Mouse (Mus musculus) neutrophil, adult 59 days (primary cell): Measurements from ENCODE around the gene Pspn. TPM values are rescaled to one million over a fixed set of nuclear protein-coding genes. Genes with fewer than 3 reads are reported as not detected.

Experiments used
- total RNA-seq, 2 experiments: library from RNA; stranded (reverse); gene quantifications; 1 replicate in 1 of 2; 2 replicates in 1 of 2; pipeline ENCODE4 v1.2.4; 2023

The Pspn gene
- 1 to 10 TPM in 1 of 2 experiments, not detected in 1; 2.3 TPM for total RNA-seq

DNA sequence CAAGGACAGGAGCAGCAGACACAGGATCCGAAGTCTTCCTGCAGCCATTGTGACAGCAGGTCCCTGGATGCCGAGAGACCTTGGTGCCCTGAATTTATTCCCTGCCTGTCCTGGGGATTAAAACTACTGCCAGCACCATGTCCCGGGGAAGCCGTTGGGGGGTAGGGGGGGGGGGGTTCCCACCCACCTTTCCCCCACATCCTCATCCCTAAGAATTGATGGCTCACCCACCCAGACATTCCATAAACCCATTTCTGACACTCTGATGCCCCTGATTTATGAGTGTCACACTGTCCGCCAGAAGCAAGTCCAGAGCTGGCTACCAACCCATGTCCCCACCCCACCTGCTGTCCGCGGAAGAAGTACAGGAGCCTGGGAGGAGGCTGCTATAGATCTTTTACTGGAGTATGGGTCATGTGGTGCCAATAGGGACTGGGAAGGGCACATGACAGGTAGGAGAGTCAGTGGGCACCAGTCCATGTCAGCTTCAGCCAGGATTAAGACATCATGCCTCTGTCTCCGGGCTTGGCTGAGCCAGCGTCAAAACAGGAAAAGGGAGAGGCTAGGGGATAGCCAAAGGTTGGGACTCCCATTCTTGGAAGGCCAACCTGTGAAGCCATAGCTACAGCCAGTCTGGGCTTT lies at the start of gene Pspn:
Gene Pspn, minus strand, starts transcription at position 51 of the 642 bp plus-strand sequence.

GRCm38 (mm10) chr17:57041554-57041953 lies 41.7 kb upstream of the Pspn start, which contains the start of gene Slc25a41:
TSS of gene Slc25a41 (minus strand) at chr17:57041654.

GRCm38 (mm10) chr17:57030931-57031660 lies 31.3 kb upstream of the Pspn start, which contains the start of gene Khsrp:
TSS of gene Khsrp (minus strand) at chr17:57031522.

DNA sequence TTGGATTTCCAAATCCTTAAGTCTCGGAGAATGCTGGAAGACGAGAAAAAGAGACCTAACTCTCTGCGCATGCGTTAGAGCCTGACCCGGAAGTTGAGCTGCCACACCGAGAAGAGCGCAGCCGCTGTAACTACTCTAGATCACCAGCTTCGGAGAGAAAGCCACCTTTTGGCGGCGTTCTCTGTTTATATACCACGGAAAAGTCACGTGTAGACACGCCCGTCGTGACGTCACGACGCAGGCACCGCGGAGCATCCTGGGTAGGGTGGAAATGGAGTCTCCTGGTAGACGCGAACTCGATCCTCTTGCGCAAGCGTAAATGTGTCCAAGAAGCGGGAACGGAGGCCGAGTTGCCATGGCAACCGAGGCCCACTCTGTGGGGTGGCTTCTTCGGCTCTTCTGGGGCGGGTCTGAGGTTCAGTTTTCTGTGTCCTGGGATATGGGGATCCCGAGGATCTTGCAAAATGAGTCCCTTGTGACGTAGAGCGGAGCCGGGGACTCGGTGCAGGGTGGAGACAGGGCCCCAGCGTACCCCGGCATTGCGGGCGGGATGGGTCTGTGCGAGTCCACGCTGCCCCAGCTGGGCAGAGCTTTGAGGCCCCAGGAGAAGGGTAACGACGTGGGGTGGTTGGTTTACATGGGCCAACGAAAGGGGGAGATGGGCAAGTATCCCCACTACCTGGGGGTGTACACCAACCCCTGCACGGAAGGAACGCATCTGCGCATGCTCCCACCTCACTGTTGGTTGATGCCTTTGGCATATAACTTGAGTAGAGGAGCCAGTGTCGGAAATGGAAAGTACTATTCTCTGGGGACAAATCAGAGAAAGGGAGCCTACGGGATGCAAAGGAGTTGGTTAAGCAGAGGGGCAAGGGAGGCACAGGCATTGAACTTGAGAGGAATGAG lies 11.7 kb upstream of the Pspn start, which contains the start of the genes Gtf2f1 and Gm17949:
Gene Gtf2f1, minus strand, starts transcription at position 53 of the 906 bp plus-strand sequence.
Gene Gm17949, plus strand, starts transcription at position 234 of the 906 bp plus-strand sequence.

DNA sequence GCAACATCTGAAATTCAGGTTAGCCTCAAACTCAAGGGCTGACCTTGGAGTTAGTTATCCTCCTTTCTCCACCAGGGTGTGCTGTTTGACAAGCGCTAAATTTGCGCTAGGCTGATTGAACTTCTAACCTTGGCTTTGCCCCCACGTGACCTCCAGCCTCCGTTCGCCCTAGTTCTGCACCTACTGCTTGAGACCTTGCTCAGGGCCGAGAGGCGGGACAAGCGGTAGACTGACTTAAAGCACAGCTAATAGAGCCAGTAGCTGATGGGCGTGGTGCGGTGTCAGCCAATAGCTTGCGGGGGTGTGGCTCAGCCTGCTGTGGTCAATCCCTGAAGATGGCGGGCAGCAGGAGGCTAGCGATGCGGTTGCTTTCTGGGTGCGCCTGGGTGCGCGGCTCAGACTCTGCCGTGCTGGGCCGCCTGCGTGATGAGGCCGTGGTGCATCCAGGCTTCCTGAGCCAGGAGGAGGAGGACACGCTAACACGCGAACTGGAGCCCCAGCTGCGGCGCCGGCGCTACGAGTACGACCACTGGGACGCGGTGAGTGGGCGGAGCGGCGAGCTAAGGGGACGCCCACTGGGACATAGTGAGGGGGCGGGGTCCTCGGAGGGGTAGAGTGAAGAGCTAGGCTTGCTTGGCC lies 2.7 kb downstream of the Pspn start, which contains the start of gene Alkbh7:
Gene Alkbh7, plus strand, starts transcription at position 311 of the 639 bp plus-strand sequence.

DNA sequence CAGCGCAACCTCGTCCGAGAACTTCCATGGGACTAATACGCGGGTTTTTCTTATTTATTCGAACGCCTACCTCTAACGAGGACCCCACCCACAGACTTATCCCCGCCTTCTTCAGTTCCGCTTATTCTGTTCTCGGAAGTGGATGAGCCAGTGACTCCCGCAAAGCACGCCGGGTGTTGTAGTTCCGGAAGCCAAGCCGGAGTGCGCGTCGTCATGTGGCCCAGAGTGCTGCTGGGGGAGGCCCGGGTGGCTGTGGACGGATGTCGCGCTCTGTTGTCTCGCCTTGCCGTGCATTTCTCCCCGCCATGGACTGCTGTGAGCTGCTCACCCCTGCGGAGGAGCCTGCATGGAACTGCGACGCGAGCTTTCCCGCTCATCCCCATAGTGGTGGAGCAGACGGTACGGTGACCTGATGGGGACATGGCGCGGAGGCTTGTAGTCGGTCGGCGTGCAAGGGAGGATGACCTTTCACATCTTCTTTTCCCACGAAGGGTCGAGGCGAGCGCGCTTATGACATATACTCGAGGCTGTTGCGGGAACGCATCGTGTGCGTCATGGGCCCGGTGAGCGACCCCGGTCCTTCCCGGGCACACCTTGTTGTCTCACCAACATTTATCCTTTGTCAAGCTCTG lies 9.6 kb downstream of the Pspn start, which contains the start of gene Clpp:
Gene Clpp, plus strand, starts transcription at position 191 of the 632 bp plus-strand sequence.

DNA sequence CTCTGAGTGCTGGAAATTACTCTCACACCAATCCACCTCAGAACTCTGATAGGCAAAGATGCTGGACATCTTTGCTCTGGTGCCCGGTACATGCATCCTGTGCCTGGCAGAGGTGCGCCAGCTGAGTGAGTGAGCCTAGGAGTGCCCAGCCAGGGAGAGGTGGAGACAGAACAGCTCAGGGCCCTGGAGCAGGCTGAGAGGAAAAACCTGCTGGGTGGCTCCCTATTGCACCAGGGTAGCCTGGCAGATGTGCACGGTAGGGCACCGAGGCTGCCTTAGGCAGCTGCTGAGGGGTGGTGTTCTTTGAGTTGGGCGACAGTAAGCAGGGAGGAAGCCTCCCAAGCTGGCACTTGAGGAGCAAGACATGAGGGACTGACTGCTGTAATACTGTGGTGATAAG lies 17.8 kb downstream of the Pspn start, which contains the start of gene Acer1:
Gene Acer1, minus strand, starts transcription at position 114 of the 400 bp plus-strand sequence.

Other genes with a start within 250 kb of the Pspn start
- not detected for gene Nrtn, start 242.5 kb downstream of the Pspn start, total RNA-seq
- gene Dus3l, start 235.3 kb downstream of the Pspn start, total RNA-seq = 10 to 100 TPM; 18.1 to 24.0 TPM
- gene Prr22, start 229.8 kb downstream of the Pspn start, total RNA-seq = under 1 TPM in 1 of 2 experiments, not detected in 1; 0.78 TPM
- gene Rfx2, start 169.0 kb downstream of the Pspn start, total RNA-seq = 1 to 10 TPM; 6.2 to 7.4 TPM
- gene Acsbg2, start 125.6 kb downstream of the Pspn start, total RNA-seq = not detected
- gene 1700061G19Rik, start 124.5 kb downstream of the Pspn start, total RNA-seq = under 1 TPM in 1 of 2 experiments, not detected in 1; 0.13 TPM
- gene Mllt1, start 64.6 kb downstream of the Pspn start, total RNA-seq = 10 to 100 TPM; 17.7 to 18.9 TPM
- not detected for gene Acer1, start 17.9 kb downstream of the Pspn start, total RNA-seq
- gene Clpp, start 9.7 kb downstream of the Pspn start, total RNA-seq = 10 to 100 TPM in 1 of 2 experiments, 1 to 10 TPM in 1; 9.5 to 11.6 TPM
- 10 to 100 TPM in 1 of 2 experiments, 1 to 10 TPM in 1; 5.6 to 10.1 TPM for gene Alkbh7, start 2.7 kb downstream of the Pspn start, total RNA-seq
- gene Gtf2f1, start 11.3 kb upstream of the Pspn start, total RNA-seq = 10 to 100 TPM; 48.4 to 52.2 TPM
- gene Gm17949, start 11.5 kb upstream of the Pspn start, total RNA-seq = under 1 TPM; 0.31 to 0.33 TPM
- gene Khsrp, start 31.5 kb upstream of the Pspn start, total RNA-seq = 10 to 100 TPM; 95.8 to 99.2 TPM
- gene Slc25a41, start 41.6 kb upstream of the Pspn start, total RNA-seq = not detected
- under 1 TPM in 1 of 2 experiments, not detected in 1; 0.64 TPM for gene Crb3, start 59.1 kb upstream of the Pspn start, total RNA-seq
- 1 to 10 TPM; 2.1 to 3.4 TPM for gene Slc25a23, start 59.8 kb upstream of the Pspn start, total RNA-seq
- gene Dennd1c, start 78.5 kb upstream of the Pspn start, total RNA-seq = 100 to 1,000 TPM; 190 to 192 TPM
- under 1 TPM in 1 of 2 experiments, not detected in 1; 0.16 TPM for gene Tubb4a, start 87.8 kb upstream of the Pspn start, total RNA-seq
- 1 to 10 TPM; 2.6 to 3.0 TPM for gene Tnfsf9, start 105.3 kb upstream of the Pspn start, total RNA-seq
- gene Cd70, start 149.8 kb upstream of the Pspn start, total RNA-seq = not detected
- 10 to 100 TPM; 33.6 to 34.9 TPM for gene Tnfsf14, start 194.2 kb upstream of the Pspn start, total RNA-seq
- gene C3, start 228.1 kb upstream of the Pspn start, total RNA-seq = 100 to 1,000 TPM; 489 to 508 TPM
- gene Gpr108, start 248.4 kb upstream of the Pspn start, total RNA-seq = 10 to 100 TPM; 52.0 to 56.1 TPM
- gene Trip10, start 249.4 kb upstream of the Pspn start, total RNA-seq = 1 to 10 TPM; 3.7 to 5.0 TPM